Mouse (Mus musculus) forebrain, embryonic 10.5 days (tissue): ENCODE measurements around the gene Trp53inp2. TPM values are rescaled to one million over a fixed set of nuclear protein-coding genes. Genes with fewer than 3 reads are reported as not detected.

ENCODE experiments used
- DNase-seq: peaks from one replicate; pipeline ENCODE4 v3.0.0-alpha.2; 2017; ENCODE audit warnings: low spot score; ENCODE audit errors: extremely low spot score
- H3K27ac ChIP-seq: fragments of 300-500 bp; sonication (generic); 2 replicates; pipeline ENCODE4 v1.5.1; 2016; ENCODE audit warnings: mild to moderate bottlenecking
- H3K27me3 ChIP-seq: fragments of 300-500 bp; sonication (generic); 2 replicates; pipeline ENCODE4 v1.6.1; 2016; ENCODE audit warnings: mild to moderate bottlenecking; ENCODE audit not compliant: poor library complexity, severe bottlenecking
- H3K36me3 ChIP-seq: fragments of 300-500 bp; sonication (generic); replicated peaks from 2 replicates; pipeline ENCODE4 v1.6.1; 2016; ENCODE audit warnings: mild to moderate bottlenecking, moderate library complexity
- H3K4me1 ChIP-seq: fragments of 300-500 bp; sonication (generic); 2 replicates; pipeline ENCODE4 v1.6.1; 2016
- H3K4me3 ChIP-seq: fragments of 300-500 bp; sonication (generic); 2 replicates; pipeline ENCODE4 v1.5.1; 2016; ENCODE audit warnings: mild to moderate bottlenecking, moderate library complexity
- H3K9me3 ChIP-seq: fragments of 300-500 bp; sonication (generic); 2 replicates; pipeline ENCODE4 v1.6.1; 2016; ENCODE audit warnings: mild to moderate bottlenecking, moderate library complexity
- WGBS: fragments of 180-500 bp; shearing (Covaris S2); methylation state at CpG from one replicate; pipeline ENCODE4 v1.1.7; 2016; 5-methylcytosine and 5-hydroxymethylcytosine counted together
- polyA plus RNA-seq: library from polyadenylated mRNA; unstranded; fragments of >200 nt; fragmentation: Nextera tagmentation; extraction: Ambion mirVana; gene quantifications from 2 replicates; pipeline ENCODE4 v1.2.1, GENCODE M21; 2016

The Trp53inp2 gene
- 28.9 and 33.7 TPM in 2 replicates for polyA plus RNA-seq

GRCm38 (mm10) chr2:155380261-155381059 lies at the start of gene Trp53inp2:
Trp53inp2 (plus strand) TSS chr2:155381059.
- Histone ChIP-seq H3K4me1 (peaks cover 31% of the 10 kb centered on the region), H3K27me3 (peaks cover 35% of the 10 kb centered on the region), H3K27ac (peak within 1 kb of the TSS; percentile 98), H3K36me3 (peaks cover 6% of the 10 kb centered on the region), H3K9me3 (no peaks in the 10 kb centered on the region), H3K4me3 (peak within 1 kb of the TSS; percentile 79)
- 48% methylated on average over 8 of the region's 8 CpGs for WGBS
- no peak for DNase-seq

- Histone ChIP-seq H3K9me3 (no peaks in the 10 kb centered on the region; the same call in 1 of the 2 replicates), H3K27me3 (no peaks in the 10 kb centered on the region), H3K36me3 (peaks cover 80% of the 10 kb centered on the region), H3K4me1 (no peaks in the 10 kb centered on the region), H3K4me3 (no peak overlapping the region), H3K27ac (no peak overlapping the region)
- 90% methylated on average over 4 of the region's 4 CpGs for WGBS
- DNase-seq = no peak
Observed at GRCm38 (mm10) chr2:155331351-155331750, 49.5 kb upstream of the Trp53inp2 start.

- H3K9me3 ChIP-seq = no peaks in the 10 kb centered on the region
- H3K27me3 ChIP-seq = no peaks in the 10 kb centered on the region
- DNase-seq = no peak
- peaks cover 64% of the 10 kb centered on the region for H3K36me3 ChIP-seq
- no peak overlapping the region for H3K27ac ChIP-seq
- 86% methylated on average over 1 of the region's 1 CpGs for WGBS
- no peak overlapping the region for H3K4me3 ChIP-seq
- H3K4me1 ChIP-seq = no peaks in the 10 kb centered on the region
Observed at GRCm38 (mm10) chr2:155333421-155333820, 47.4 kb upstream of the Trp53inp2 start.

- Histone ChIP-seq H3K9me3 (no peaks in the 10 kb centered on the region), H3K27ac (no peak overlapping the region), H3K27me3 (no peaks in the 10 kb centered on the region), H3K4me1 (no peaks in the 10 kb centered on the region), H3K36me3 (peaks cover 63% of the 10 kb centered on the region), H3K4me3 (no peak overlapping the region)
- no peak for DNase-seq
- WGBS = 90% methylated on average over 1 of the region's 1 CpGs
Observed at GRCm38 (mm10) chr2:155335231-155335630, 45.6 kb upstream of the Trp53inp2 start.

- Histone ChIP-seq H3K36me3 (peaks cover 54% of the 10 kb centered on the region), H3K27ac (no peak overlapping the region), H3K9me3 (no peaks in the 10 kb centered on the region), H3K4me3 (no peak overlapping the region), H3K27me3 (no peaks in the 10 kb centered on the region), H3K4me1 (no peaks in the 10 kb centered on the region)
- DNase-seq = no peak
- WGBS = 94% methylated on average over 3 of the region's 3 CpGs
Observed at GRCm38 (mm10) chr2:155336254-155336653, 44.6 kb upstream of the Trp53inp2 start.

GRCm38 (mm10) chr2:155340166-155340565 lies 40.7 kb upstream of the Trp53inp2 start:
- no peaks in the 10 kb centered on the region for H3K9me3 ChIP-seq
- no peak overlapping the region for H3K27ac ChIP-seq
- peaks cover 44% of the 10 kb centered on the region for H3K36me3 ChIP-seq
- H3K27me3 ChIP-seq = no peaks in the 10 kb centered on the region
- H3K4me1 ChIP-seq = no peaks in the 10 kb centered on the region
- H3K4me3 ChIP-seq = no peak overlapping the region
- no peak for DNase-seq

GRCm38 (mm10) chr2:155346670-155347069 lies 34.2 kb upstream of the Trp53inp2 start:
- 92% methylated on average over 1 of the region's 1 CpGs for WGBS
- H3K36me3 ChIP-seq = peaks cover 51% of the 10 kb centered on the region

GRCm38 (mm10) chr2:155354402-155354801 lies 26.5 kb upstream of the Trp53inp2 start:
- Histone ChIP-seq H3K36me3 (peaks cover 8% of the 10 kb centered on the region), H3K4me3 (no peak overlapping the region), H3K4me1 (peaks cover 16% of the 10 kb centered on the region), H3K27ac (no peak overlapping the region), H3K9me3 (no peaks in the 10 kb centered on the region), H3K27me3 (no peaks in the 10 kb centered on the region)
- DNase-seq = no peak
- WGBS = 95% methylated on average over 3 of the region's 3 CpGs

More at GRCm38 (mm10) chr2:155346670-155347069, 34.2 kb upstream of the Trp53inp2 start:
- Histone ChIP-seq H3K9me3 (no peaks in the 10 kb centered on the region), H3K4me1 (no peaks in the 10 kb centered on the region), H3K27me3 (no peaks in the 10 kb centered on the region), H3K27ac (no peak overlapping the region), H3K4me3 (no peak overlapping the region)
- no peak for DNase-seq

GRCm38 (mm10) chr2:155356971-155357591 lies 23.8 kb upstream of the Trp53inp2 start, which contains the start of gene Pigu:
Pigu (minus strand) TSS chr2:155357430.
- under 1% methylated on average over 38 of the region's 38 CpGs for WGBS
- H3K4me3 ChIP-seq = peak within 1 kb of the TSS; percentile 91
- peak within 1 kb of the TSS; percentile 89 for H3K27ac ChIP-seq
- H3K27me3 ChIP-seq = no peaks in the 10 kb centered on the region
- peaks cover 16% of the 10 kb centered on the region for H3K4me1 ChIP-seq
- H3K36me3 ChIP-seq = no peaks in the 10 kb centered on the region
- peak; percentile 91 for DNase-seq
- H3K9me3 ChIP-seq = no peaks in the 10 kb centered on the region

GRCm38 (mm10) chr2:155357686-155358399 lies 23.0 kb upstream of the Trp53inp2 start:
- Histone ChIP-seq H3K4me3 (peak overlapping the region; percentile 91), H3K27ac (peak overlapping the region; percentile 89), H3K4me1 (peaks cover 16% of the 10 kb centered on the region), H3K27me3 (no peaks in the 10 kb centered on the region), H3K36me3 (no peaks in the 10 kb centered on the region), H3K9me3 (no peaks in the 10 kb centered on the region)
- 37% methylated on average over 14 of the region's 14 CpGs for WGBS
- peak; percentile 16 for DNase-seq

- DNase-seq = no peak
- 86% methylated on average over 7 of the region's 7 CpGs for WGBS
- Histone ChIP-seq H3K27me3 (no peaks in the 10 kb centered on the region), H3K36me3 (no peaks in the 10 kb centered on the region), H3K27ac (no peak overlapping the region), H3K9me3 (no peaks in the 10 kb centered on the region), H3K4me1 (no peaks in the 10 kb centered on the region), H3K4me3 (no peak overlapping the region)
Observed at GRCm38 (mm10) chr2:155367635-155368284, 13.1 kb upstream of the Trp53inp2 start.

GRCm38 (mm10) chr2:155369333-155369883 lies 11.5 kb upstream of the Trp53inp2 start:
- H3K27ac ChIP-seq = no peak overlapping the region
- 80% methylated on average over 7 of the region's 7 CpGs for WGBS
- no peaks in the 10 kb centered on the region for H3K27me3 ChIP-seq
- no peaks in the 10 kb centered on the region for H3K9me3 ChIP-seq
- no peak for DNase-seq
- no peaks in the 10 kb centered on the region for H3K4me1 ChIP-seq
- H3K4me3 ChIP-seq = no peak overlapping the region
- no peaks in the 10 kb centered on the region for H3K36me3 ChIP-seq
